ENCODE assay signal across 10 mouse cellular contexts in the genomic region with DNA sequence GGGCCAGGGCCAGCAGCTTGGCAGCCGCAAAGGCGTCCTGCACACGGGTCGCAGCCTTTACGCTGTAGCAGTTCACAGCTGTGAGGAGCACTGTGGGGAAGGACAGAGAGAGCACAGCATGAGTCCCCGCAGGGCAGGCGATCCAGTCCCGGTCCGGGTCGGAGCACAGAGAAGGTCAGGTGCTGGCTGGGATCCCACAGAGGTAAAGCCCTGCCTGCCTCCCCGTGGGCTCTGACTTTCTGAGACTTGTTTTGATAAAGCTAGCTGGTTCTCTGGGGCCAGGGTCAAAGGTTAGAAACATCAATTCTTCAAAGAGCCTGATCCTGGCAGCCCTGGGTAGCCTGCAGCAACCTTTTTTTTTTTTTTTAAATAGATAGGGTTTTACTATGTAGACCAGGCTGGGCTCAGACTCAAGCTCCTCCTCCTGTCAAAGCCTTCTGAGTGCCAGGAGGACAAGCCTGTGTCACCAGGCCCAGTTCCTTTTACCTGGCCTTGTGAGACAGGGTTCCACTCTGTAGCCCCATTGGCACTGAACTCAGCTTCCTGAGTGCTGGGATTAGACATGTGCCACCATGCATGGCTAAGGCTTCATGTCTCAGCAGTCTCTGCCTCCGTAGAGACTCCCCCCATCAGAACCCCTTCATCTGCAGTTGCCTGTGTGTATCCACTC. TPM values are rescaled to one million over a fixed set of nuclear protein-coding genes. Genes with fewer than 3 reads are reported as not detected.
DNase-seq lines count a peak whose midpoint lies in the region; ATAC-seq and TF ChIP-seq lines count a peak whose summit lies in the region.
"Had no signal": no experiment of that assay in that cellular context is flagged by ENCODE, and none has a peak within 500 bp of the region (broad histone marks: within the 10 kb centered on the region; RNA-seq: fewer than 3 reads in every experiment).

No protein-coding gene starts in this region.

- no peak for DNase-seq in left cerebral cortex, adult 2 months (ENCODE audit: extremely low spot score in 1 of 2, low spot score in 2 of 2)
- DNase-seq in left cerebral cortex, postnatal 14 days (ENCODE audit: low spot score in 2 of 2) = no peak
- DNase-seq in embryo, embryonic 9.5 days (ENCODE audit: extremely low spot score) = peak; percentile 53
- no peak for DNase-seq in layer of hippocampus, adult 18-20 months (ENCODE audit: low spot score in 2 of 2)
- DNase-seq in adrenal gland, adult 8-10 months = no peak

- 0 out of 2 replicates have a peak, but pooled peaks have one; percentile 16 for ATAC-seq in kidney, embryonic 14.5 days (ENCODE audit: low FRiP score, low TSS enrichment)
- no peak for ATAC-seq in neural tube, embryonic 15.5 days (ENCODE audit: low FRiP score)
- ATAC-seq in midbrain, embryonic 13.5 days = no peak

- no peaks in the 10 kb centered on the region for H3K9me3 ChIP-seq in kidney, embryonic 14.5 days (ENCODE audit: control insufficient read depth, low read length)
- no peaks in the 10 kb centered on the region for H3K9me3 ChIP-seq in neural tube, embryonic 15.5 days (replicated peaks)
- no peaks in the 10 kb centered on the region for H3K9me3 ChIP-seq in midbrain, embryonic 13.5 days
- H3K9me3 ChIP-seq: megakaryocyte, embryonic 14.5 days had no signal

- 30% methylated on average over 12 of the region's 12 CpGs for WGBS in kidney, embryonic 14.5 days
- 29% methylated on average over 12 of the region's 12 CpGs for WGBS in neural tube, embryonic 15.5 days
- WGBS in midbrain, embryonic 13.5 days = 30% methylated on average over 12 of the region's 12 CpGs

- no peak overlapping the region for H3K4me3 ChIP-seq in left cerebral cortex, adult 2 months
- H3K4me3 ChIP-seq in kidney, embryonic 14.5 days (ENCODE audit: low read length) = no peak overlapping the region
- no peak overlapping the region for H3K4me3 ChIP-seq in neural tube, embryonic 15.5 days (replicated peaks)
- H3K4me3 ChIP-seq in midbrain, embryonic 13.5 days (replicated peaks) = no peak overlapping the region

- H3K27ac ChIP-seq in left cerebral cortex, adult 2 months = peak overlapping the region; percentile 74
- peak overlapping the region; percentile 96; the same call in 1 of the 2 replicates for H3K27ac ChIP-seq in kidney, embryonic 14.5 days (ENCODE audit: low read depth, low read length)
- no peak overlapping the region for H3K27ac ChIP-seq in neural tube, embryonic 15.5 days (replicated peaks)
- H3K27ac ChIP-seq in midbrain, embryonic 13.5 days = no peak overlapping the region; the same call in 1 of the 2 replicates

- H3K36me3 ChIP-seq in kidney, embryonic 14.5 days (ENCODE audit: control insufficient read depth, insufficient read depth, low read length) = peaks cover 10% of the 10 kb centered on the region
- H3K36me3 ChIP-seq in neural tube, embryonic 15.5 days = peaks cover 3% of the 10 kb centered on the region; the same call in 1 of the 2 replicates
- H3K36me3 ChIP-seq in midbrain, embryonic 13.5 days = peaks cover 12% of the 10 kb centered on the region; the same call in 1 of the 2 replicates

- H3K27me3 ChIP-seq in kidney, embryonic 14.5 days (ENCODE audit: control insufficient read depth, insufficient read depth, low read length) = no peaks in the 10 kb centered on the region
- no peaks in the 10 kb centered on the region for H3K27me3 ChIP-seq in neural tube, embryonic 15.5 days (replicated peaks)
- H3K27me3 ChIP-seq in midbrain, embryonic 13.5 days = no peaks in the 10 kb centered on the region
- H3K27me3 ChIP-seq: megakaryocyte, embryonic 14.5 days had no signal

- no peak overlapping the region for H3K4me2 ChIP-seq in kidney, embryonic 14.5 days (replicated peaks; ENCODE audit: low read depth, low read length)
- H3K4me2 ChIP-seq in neural tube, embryonic 15.5 days = peak overlapping the region; percentile 9; the same call in 1 of the 2 replicates
- H3K4me2 ChIP-seq in midbrain, embryonic 13.5 days (replicated peaks) = no peak overlapping the region

- peaks cover 36% of the 10 kb centered on the region for H3K4me1 ChIP-seq in kidney, embryonic 14.5 days (ENCODE audit: control insufficient read depth, insufficient read depth, low read length)
- peaks cover 33% of the 10 kb centered on the region for H3K4me1 ChIP-seq in neural tube, embryonic 15.5 days
- H3K4me1 ChIP-seq in midbrain, embryonic 13.5 days (replicated peaks) = peaks cover 40% of the 10 kb centered on the region

- intact Hi-C loops in left cerebral cortex, adult 2 months (cut with DNase I) = no loop called here
- intact Hi-C loops in left cerebral cortex, postnatal 14 days (cut with DNase I) = no loop called here

- no peak for TF ChIP-seq CTCF in left cerebral cortex, adult 2 months (IDR thresholded peaks at IDR 0.05)

- H3K9ac ChIP-seq in kidney, embryonic 14.5 days (ENCODE audit: low read depth, low read length) = peak overlapping the region; percentile 37; the same call in 1 of the 2 replicates
- H3K9ac ChIP-seq in neural tube, embryonic 15.5 days (replicated peaks) = no peak overlapping the region
- no peak overlapping the region; the same call in 1 of the 2 replicates for H3K9ac ChIP-seq in midbrain, embryonic 13.5 days (replicated peaks)

RNA-seq across cellular contexts. Expression of a gene that starts 10.9 kb away (rescaled TPM):
- 10 to 100 TPM; 61.5 to 63.2 TPM for total RNA-seq in left cerebral cortex, adult 2 months (2021)
- 100 to 1,000 TPM; 114 to 130 TPM for total RNA-seq in left cerebral cortex, postnatal 14 days (2021)
- polyA plus RNA-seq in kidney, embryonic 14.5 days (2014; fragmentation: Nextera tagmentation; extraction: Ambion mirVana) = 16.8 and 25.9 TPM in 2 replicates
- polyA plus RNA-seq in neural tube, embryonic 15.5 days (2015; fragmentation: Nextera tagmentation; extraction: Ambion mirVana) = 39.6 and 41.1 TPM in 2 replicates
- total RNA-seq in layer of hippocampus, adult 18-20 months (2021) = 10 to 100 TPM; 52.8 to 55.7 TPM
- total RNA-seq in adrenal gland, adult 8-10 months (2022) = 10 to 100 TPM; 51.8 to 96.5 (median 70.3) TPM
- polyA plus RNA-seq in midbrain, embryonic 13.5 days (2015; fragmentation: Nextera tagmentation; extraction: Ambion mirVana) = 34.2 and 37.3 TPM in 2 replicates

RNA-seq across cellular contexts. Expression of a gene that starts 48.1 kb away (rescaled TPM):
- not detected for total RNA-seq in left cerebral cortex, adult 2 months (2021)
- total RNA-seq in left cerebral cortex, postnatal 14 days (2021) = under 1 TPM in 1 of 2 experiments, not detected in 1; 0.29 TPM
- not detected in 2 replicates for polyA plus RNA-seq in kidney, embryonic 14.5 days (2014; fragmentation: Nextera tagmentation; extraction: Ambion mirVana)
- 0.46 and 0.50 TPM in 2 replicates for polyA plus RNA-seq in neural tube, embryonic 15.5 days (2015; fragmentation: Nextera tagmentation; extraction: Ambion mirVana)
- under 1 TPM; 0.25 to 0.54 TPM for total RNA-seq in layer of hippocampus, adult 18-20 months (2021)
- not detected for total RNA-seq in adrenal gland, adult 8-10 months (2022)
- polyA plus RNA-seq in midbrain, embryonic 13.5 days (2015; fragmentation: Nextera tagmentation; extraction: Ambion mirVana) = 0.12 and 0.53 TPM in 2 replicates
- polyA plus RNA-seq: heart, embryonic 16.5 days had no signal

RNA-seq across cellular contexts. Expression of a gene that starts 52.9 kb away (rescaled TPM):
- 10 to 100 TPM; 31.4 to 62.5 TPM for total RNA-seq in left cerebral cortex, adult 2 months (2021)
- total RNA-seq in left cerebral cortex, postnatal 14 days (2021) = 10 to 100 TPM; 27.4 to 38.5 TPM
- polyA plus RNA-seq in kidney, embryonic 14.5 days (2014; fragmentation: Nextera tagmentation; extraction: Ambion mirVana) = 39.2 and 39.5 TPM in 2 replicates
- polyA plus RNA-seq in neural tube, embryonic 15.5 days (2015; fragmentation: Nextera tagmentation; extraction: Ambion mirVana) = 51.1 and 52.8 TPM in 2 replicates
- 10 to 100 TPM; 49.9 to 58.2 TPM for total RNA-seq in layer of hippocampus, adult 18-20 months (2021)
- total RNA-seq in adrenal gland, adult 8-10 months (2022) = 10 to 100 TPM; 16.5 to 40.8 (median 27.9) TPM
- polyA plus RNA-seq in midbrain, embryonic 13.5 days (2015; fragmentation: Nextera tagmentation; extraction: Ambion mirVana) = 59.0 and 62.4 TPM in 2 replicates

Comparison
In these comparisons a context has a peak if more than half of its experiments do, and no peak if none do; other contexts are left out.
1. H3K27ac ChIP-seq: peak in left cerebral cortex, adult 2 months (single experiment) and kidney, embryonic 14.5 days (single experiment); none in neural tube, embryonic 15.5 days (single experiment) and midbrain, embryonic 13.5 days (single experiment).